Mouse (Mus musculus): Measurements from ENCODE around the gene Srpk3. TPM values are rescaled to one million over a fixed set of nuclear protein-coding genes. Genes with fewer than 3 reads are reported as not detected.

The Srpk3 gene
- polyA plus RNA-seq, 1 experiment from 2014 or later = 1.2 TPM

DNA sequence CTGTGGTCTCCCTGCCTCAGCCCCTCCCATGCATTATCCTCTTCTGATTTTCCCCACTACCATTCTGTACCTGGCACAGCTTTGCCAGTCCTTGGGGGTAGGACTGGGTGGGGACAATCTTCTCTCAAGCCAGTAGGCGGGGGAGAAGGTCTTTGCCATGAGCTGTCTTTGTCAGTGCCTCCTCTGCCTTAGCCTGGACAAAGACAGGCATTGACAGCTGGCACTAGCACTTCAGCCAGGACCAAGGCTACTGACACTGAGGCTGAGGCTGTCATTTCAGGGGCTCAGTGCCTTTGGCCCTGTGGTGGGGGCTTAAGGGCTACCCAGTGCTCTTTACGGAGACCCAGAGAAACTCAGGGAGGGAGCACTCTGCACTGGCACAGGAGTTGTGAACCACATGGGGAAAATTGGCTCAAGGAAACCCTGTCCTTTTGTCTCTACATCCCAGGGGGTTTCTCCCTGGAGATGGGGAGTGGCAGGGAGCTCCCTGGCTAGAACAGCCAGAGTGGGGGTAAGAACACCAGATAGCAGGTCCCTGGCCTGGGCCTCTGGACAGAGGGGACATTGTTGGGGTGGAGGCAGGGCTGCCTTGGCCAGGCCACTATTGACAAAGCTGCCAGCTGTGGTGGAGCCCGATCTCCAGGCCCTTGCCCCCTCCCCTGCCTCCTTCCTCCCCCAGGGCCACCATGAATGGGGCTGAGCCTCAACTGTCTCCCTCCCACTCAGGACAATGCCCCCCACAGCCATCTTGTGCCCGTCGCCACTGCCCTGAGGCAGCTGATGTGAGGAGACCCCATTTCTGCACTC is 17.7 kb upstream of the Srpk3 start, which contains the start of gene Plxnb3:
TSS of gene Plxnb3 (plus strand) at position 757 of the 807 bp plus-strand sequence.
- H3K4me3 ChIP-seq (ENCODE audit: low read depth, low read length) = no peak within 1 kb of the TSS
- H3K4me1 ChIP-seq (ENCODE audit: insufficient read depth) = no peaks in the 10 kb centered on the region
- no peak within 1 kb of the TSS for H3K4me2 ChIP-seq
- no peak within 1 kb of the TSS for H3K9ac ChIP-seq
- H3K36me3 ChIP-seq (ENCODE audit: insufficient read depth) = no peaks in the 10 kb centered on the region
- H3K27me3 ChIP-seq (ENCODE audit: insufficient read depth, low read length) = no peaks in the 10 kb centered on the region
- H3K27ac ChIP-seq (ENCODE audit: low read depth) = no peak within 1 kb of the TSS
- no peak for TF ChIP-seq CTCF (IDR thresholded peaks at IDR 0.05; ENCODE audit: low read depth)
- H3K9me3 ChIP-seq (ENCODE audit: low read depth, low read length) = no peaks in the 10 kb centered on the region
- no peak for DNase-seq
- ATAC-seq (ENCODE audit: insufficient read depth) = no peak
- 75% methylated on average over 5 of the region's 5 CpGs for WGBS

- Histone ChIP-seq H3K4me2 (no peak overlapping the region), H3K27ac (ENCODE audit: low read depth) (no peak overlapping the region), H3K4me3 (ENCODE audit: low read depth, low read length) (no peak overlapping the region), H3K9me3 (ENCODE audit: low read depth, low read length) (no peaks in the 10 kb centered on the region), H3K27me3 (ENCODE audit: insufficient read depth, low read length) (no peaks in the 10 kb centered on the region), H3K4me1 (ENCODE audit: insufficient read depth) (no peaks in the 10 kb centered on the region), H3K36me3 (ENCODE audit: insufficient read depth) (no peaks in the 10 kb centered on the region), H3K9ac (no peak overlapping the region)
- 79% methylated on average over 13 of the region's 13 CpGs for WGBS
- ATAC-seq (ENCODE audit: insufficient read depth) = no peak
- no peak for DNase-seq
- TF ChIP-seq CTCF (IDR thresholded peaks at IDR 0.05; ENCODE audit: low read depth) = no peak
These were observed 15.5 kb upstream of the Srpk3 start for GRCm38 (mm10) chrX:73758611-73759290.

GRCm38 (mm10) chrX:73765311-73765710 is 8.9 kb upstream of the Srpk3 start:
- no peaks in the 10 kb centered on the region for H3K4me1 ChIP-seq (ENCODE audit: insufficient read depth)
- H3K27ac ChIP-seq (ENCODE audit: low read depth) = no peak overlapping the region
- ATAC-seq (ENCODE audit: insufficient read depth) = peak; percentile 78; the same call in 1 of the 2 replicates
- no peaks in the 10 kb centered on the region for H3K27me3 ChIP-seq (ENCODE audit: insufficient read depth, low read length)
- H3K4me2 ChIP-seq = no peak overlapping the region
- no peak for TF ChIP-seq CTCF (IDR thresholded peaks at IDR 0.05; ENCODE audit: low read depth)
- H3K9ac ChIP-seq = no peak overlapping the region
- peak; percentile 74 for DNase-seq
- H3K9me3 ChIP-seq (ENCODE audit: low read depth, low read length) = no peaks in the 10 kb centered on the region
- no peaks in the 10 kb centered on the region for H3K36me3 ChIP-seq (ENCODE audit: insufficient read depth)
- H3K4me3 ChIP-seq (ENCODE audit: low read depth, low read length) = no peak overlapping the region
- WGBS = 58% methylated on average over 1 of the region's 1 CpGs

DNA sequence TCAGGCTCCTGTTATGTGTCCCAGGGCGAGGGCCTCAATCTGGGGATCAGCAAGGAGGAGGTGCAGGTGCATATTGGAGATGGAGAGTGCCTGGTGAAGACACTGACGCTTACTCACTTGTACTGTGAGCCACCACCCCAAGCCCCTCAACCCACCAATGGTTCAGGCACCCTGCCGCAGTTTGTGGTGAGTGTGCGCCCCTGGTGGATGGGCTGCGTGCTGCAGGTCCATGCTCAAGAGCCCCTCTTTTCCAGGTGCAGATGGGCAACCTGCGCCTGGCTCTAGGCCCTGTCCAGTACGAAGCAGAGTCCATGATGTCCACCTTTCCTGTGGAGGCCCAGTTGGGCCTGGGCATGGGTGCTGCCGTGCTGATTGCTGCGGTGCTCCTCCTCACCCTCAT is 6.9 kb upstream of the Srpk3 start:
- peak; percentile 12 for DNase-seq

GRCm38 (mm10) chrX:73774802-73775483 is 738 bp downstream of the Srpk3 start:
- WGBS = 60% methylated on average over 10 of the region's 10 CpGs
- Histone ChIP-seq H3K9ac (no peak overlapping the region), H3K4me3 (ENCODE audit: low read depth, low read length) (no peak overlapping the region), H3K27ac (ENCODE audit: low read depth) (no peak overlapping the region), H3K36me3 (ENCODE audit: insufficient read depth) (peaks cover 19% of the 10 kb centered on the region; the same call in 1 of the 2 replicates), H3K27me3 (ENCODE audit: insufficient read depth, low read length) (no peaks in the 10 kb centered on the region), H3K4me2 (no peak overlapping the region), H3K4me1 (ENCODE audit: insufficient read depth) (no peaks in the 10 kb centered on the region), H3K9me3 (ENCODE audit: low read depth, low read length) (no peaks in the 10 kb centered on the region)
- ATAC-seq (ENCODE audit: insufficient read depth) (peak; percentile 83), DNase-seq (peak; percentile 59)
- TF ChIP-seq CTCF (IDR thresholded peaks at IDR 0.05; ENCODE audit: low read depth) = no peak

More for the DNA sequence above, 6.9 kb upstream of the Srpk3 start:
- Histone ChIP-seq H3K4me3 (ENCODE audit: low read depth, low read length) (no peak overlapping the region), H3K4me1 (ENCODE audit: insufficient read depth) (no peaks in the 10 kb centered on the region), H3K9ac (no peak overlapping the region), H3K4me2 (no peak overlapping the region), H3K27me3 (ENCODE audit: insufficient read depth, low read length) (no peaks in the 10 kb centered on the region), H3K9me3 (ENCODE audit: low read depth, low read length) (no peaks in the 10 kb centered on the region), H3K36me3 (ENCODE audit: insufficient read depth) (no peaks in the 10 kb centered on the region), H3K27ac (ENCODE audit: low read depth) (no peak overlapping the region)
- 66% methylated on average over 9 of the region's 9 CpGs for WGBS
- TF ChIP-seq CTCF (IDR thresholded peaks at IDR 0.05; ENCODE audit: low read depth) = peak; percentile 69
- no peak for ATAC-seq (ENCODE audit: insufficient read depth)

- Histone ChIP-seq H3K4me1 (ENCODE audit: insufficient read depth) (peaks cover 5% of the 10 kb centered on the region; the same call in 1 of the 2 replicates), H3K9ac (no peak overlapping the region), H3K4me3 (ENCODE audit: low read depth, low read length) (no peak overlapping the region), H3K36me3 (ENCODE audit: insufficient read depth) (peaks cover 39% of the 10 kb centered on the region), H3K27me3 (ENCODE audit: insufficient read depth, low read length) (no peaks in the 10 kb centered on the region), H3K4me2 (no peak overlapping the region), H3K27ac (ENCODE audit: low read depth) (no peak overlapping the region), H3K9me3 (ENCODE audit: low read depth, low read length) (no peaks in the 10 kb centered on the region)
- ATAC-seq (ENCODE audit: insufficient read depth) = no peak
- TF ChIP-seq CTCF (IDR thresholded peaks at IDR 0.05; ENCODE audit: low read depth) = no peak
- WGBS = 88% methylated on average over 3 of the region's 3 CpGs
- DNase-seq = no peak
These were observed 8.0 kb downstream of the Srpk3 start for GRCm38 (mm10) chrX:73782227-73782626.

GRCm38 (mm10) chrX:73785666-73786065 is 11.5 kb downstream of the Srpk3 start:
- Histone ChIP-seq H3K9me3 (ENCODE audit: low read depth, low read length) (no peaks in the 10 kb centered on the region), H3K36me3 (ENCODE audit: insufficient read depth) (peaks cover 31% of the 10 kb centered on the region), H3K4me2 (peak overlapping the region; percentile 65), H3K27me3 (ENCODE audit: insufficient read depth, low read length) (no peaks in the 10 kb centered on the region), H3K27ac (ENCODE audit: low read depth) (no peak overlapping the region), H3K4me1 (ENCODE audit: insufficient read depth) (peaks cover 5% of the 10 kb centered on the region; the same call in 1 of the 2 replicates), H3K9ac (peak overlapping the region; percentile 70), H3K4me3 (ENCODE audit: low read depth, low read length) (peak overlapping the region; percentile 60)
- TF ChIP-seq CTCF (IDR thresholded peaks at IDR 0.05; ENCODE audit: low read depth) = no peak
- ATAC-seq (ENCODE audit: insufficient read depth) (no peak), DNase-seq (peak; percentile 8)
